Mouse (Mus musculus) layer of hippocampus, adult 18-20 months (tissue): ENCODE results near the gene Tpsb2. TPM values are rescaled to one million over a fixed set of nuclear protein-coding genes. Genes with fewer than 3 reads are reported as not detected.

Experiments
- DNase-seq, 2 experiments: peaks; one replicate each; pipeline ENCODE4 v3.0.0; 2022; ENCODE audit warnings: low spot score in 2 of 2
- long read RNA-seq: library from polyadenylated mRNA; stranded (forward); transcript quantifications from one replicate; pipeline ENCODE4 v2.0.0, GENCODE M21; 2021
- total RNA-seq, 2 experiments: library from RNA; stranded (reverse); gene quantifications; 2 replicates each; pipeline ENCODE4 v1.2.3; 2021

The Tpsb2 gene
- total RNA-seq: under 1 TPM in 1 of 2 experiments, not detected in 1; 0.30 TPM
- long read RNA-seq: 0 reads

GRCm38 (mm10) chr17:25366005-25366404 lies at the start of gene Tpsb2:
Gene Tpsb2 (plus strand): TSS chr17:25366305.
- DNase-seq: no peak

- DNase-seq: no peak
Observed at GRCm38 (mm10) chr17:25318354-25318753, 47.8 kb upstream of the Tpsb2 start, which contains the start of gene Prss29. Gene Prss29 (plus strand): TSS chr17:25318654.

GRCm38 (mm10) chr17:25320819-25321218 lies 45.3 kb upstream of the Tpsb2 start:
- DNase-seq: no peak

GRCm38 (mm10) chr17:25322930-25323329 lies 43.2 kb upstream of the Tpsb2 start:
- DNase-seq: no peak

- DNase-seq: no peak
Observed at GRCm38 (mm10) chr17:25332321-25332720, 33.8 kb upstream of the Tpsb2 start.

GRCm38 (mm10) chr17:25333943-25334342 lies 32.2 kb upstream of the Tpsb2 start:
- peak; percentile 45 to 68 for DNase-seq

- DNase-seq: no peak
Observed at GRCm38 (mm10) chr17:25338218-25338617, 27.9 kb upstream of the Tpsb2 start.

- DNase-seq: no peak
Observed at GRCm38 (mm10) chr17:25340003-25340402, 26.1 kb upstream of the Tpsb2 start.

- no peak for DNase-seq
Observed at GRCm38 (mm10) chr17:25341490-25341889, 24.6 kb upstream of the Tpsb2 start.

GRCm38 (mm10) chr17:25345462-25345861 lies 20.6 kb upstream of the Tpsb2 start, which contains the start of gene Tpsab1:
Gene Tpsab1 (minus strand): TSS chr17:25345562.
- DNase-seq: no peak

- DNase-seq: no peak
Observed at GRCm38 (mm10) chr17:25361291-25361690, 4.8 kb upstream of the Tpsb2 start.

- peak in 1 of 2 experiments; percentile 63 for DNase-seq
Observed at GRCm38 (mm10) chr17:25363726-25364125, 2.4 kb upstream of the Tpsb2 start.

GRCm38 (mm10) chr17:25368973-25369372 lies 2.9 kb downstream of the Tpsb2 start, which contains the start of gene Tpsg1:
Gene Tpsg1 (plus strand): TSS chr17:25369273.
- DNase-seq: no peak

GRCm38 (mm10) chr17:25372491-25372890 lies 6.4 kb downstream of the Tpsb2 start:
- DNase-seq: no peak

GRCm38 (mm10) chr17:25374011-25374410 lies 7.9 kb downstream of the Tpsb2 start:
- DNase-seq: no peak

GRCm38 (mm10) chr17:25394526-25394925 lies 28.4 kb downstream of the Tpsb2 start:
- DNase-seq: no peak

- DNase-seq: peak; percentile 62 to 85
Observed at GRCm38 (mm10) chr17:25397804-25398519, 31.9 kb downstream of the Tpsb2 start.

- no peak for DNase-seq
Observed at GRCm38 (mm10) chr17:25398520-25398838, 32.4 kb downstream of the Tpsb2 start.

- DNase-seq: no peak
Observed at GRCm38 (mm10) chr17:25400443-25400842, 34.3 kb downstream of the Tpsb2 start.

GRCm38 (mm10) chr17:25401491-25401890 lies 35.4 kb downstream of the Tpsb2 start:
- no peak for DNase-seq

GRCm38 (mm10) chr17:25402224-25402623 lies 36.1 kb downstream of the Tpsb2 start:
- DNase-seq: no peak

GRCm38 (mm10) chr17:25404190-25404589 lies 38.1 kb downstream of the Tpsb2 start:
- DNase-seq: no peak

GRCm38 (mm10) chr17:25405224-25405895 lies 39.3 kb downstream of the Tpsb2 start:
- no peak for DNase-seq
